Mouse (Mus musculus): ENCODE measurements around the gene Psen2. TPM values are rescaled to one million over a fixed set of nuclear protein-coding genes. Genes with fewer than 3 reads are reported as not detected.

The Psen2 gene
- total RNA-seq, 2 experiments from 2014 or later: 12.0 to 13.0 TPM

- no peak for DNase-seq
- intact Hi-C loops (cut with DNase I): no loop called here
These were observed 80.5 kb downstream of the Psen2 start for GRCm38 (mm10) chr1:180182731-180183130.

- DNase-seq: no peak
- intact Hi-C loops (cut with DNase I): no loop called here
These were observed 81.3 kb downstream of the Psen2 start for GRCm38 (mm10) chr1:180181966-180182319.

GRCm38 (mm10) chr1:180181304-180181965 is 81.8 kb downstream of the Psen2 start:
- DNase-seq: no peak
- intact Hi-C loops (cut with DNase I): no loop called here

- DNase-seq: no peak
- intact Hi-C loops (cut with DNase I): loop anchor here (5.0 kb wide), 2 partner anchors 302 to 372 kb away; partner anchors contain the start of gene Stum
These were observed 83.4 kb downstream of the Psen2 start for GRCm38 (mm10) chr1:180179840-180180239.

- intact Hi-C loops (cut with DNase I): loop anchor here (5.0 kb wide), 2 partner anchors 303 to 373 kb away; partner anchors contain the start of gene Stum
- DNase-seq: no peak
These were observed 84.1 kb downstream of the Psen2 start for GRCm38 (mm10) chr1:180179100-180179499.

- intact Hi-C loops (cut with DNase I): loop anchor here (5.0 kb wide), 2 partner anchors 304 to 374 kb away; partner anchors contain the start of gene Stum
- DNase-seq: no peak
These were observed 84.9 kb downstream of the Psen2 start for GRCm38 (mm10) chr1:180178340-180178739.

Other genes starting within 250 kb of the Psen2 start
- gene Coq8a, start 63.8 kb downstream of the Psen2 start, total RNA-seq (2021): 100 to 1,000 TPM; 741 to 790 TPM
- gene Itpkb, start 67.0 kb upstream of the Psen2 start, total RNA-seq (2021): 10 to 100 TPM; 76.8 to 79.6 TPM
- gene Stum, start 220.1 kb upstream of the Psen2 start, total RNA-seq (2021): 1 to 10 TPM in 1 of 2 experiments, under 1 TPM in 1; 0.78 to 1.6 TPM